Mouse (Mus musculus) natural killer cell, adult 2 months (primary cell): ENCODE data around the gene Hoxa3.

Experiments used
- DNase-seq, 2 experiments: peaks; one replicate each; pipeline ENCODE4 v3.0.0; 2022; ENCODE audit warnings: low spot score in 2 of 2

Hoxa3 gene

GRCm38 (mm10) chr6:52246916-52247315 lies 33.8 kb upstream of the Hoxa3 start:
- no peak for DNase-seq

GRCm38 (mm10) chr6:52246403-52246803 lies 33.3 kb upstream of the Hoxa3 start:
- no peak for DNase-seq

- DNase-seq: no peak
Observed at GRCm38 (mm10) chr6:52245757-52246142, 32.6 kb upstream of the Hoxa3 start, which contains the start of gene Hoxa11. Hoxa11 (minus strand) TSS chr6:52245810.

- no peak for DNase-seq
Observed at GRCm38 (mm10) chr6:52245040-52245756, 32.1 kb upstream of the Hoxa3 start.

GRCm38 (mm10) chr6:52244471-52245039 lies 31.4 kb upstream of the Hoxa3 start:
- DNase-seq: no peak

- DNase-seq: no peak
Observed at GRCm38 (mm10) chr6:52243681-52244121, 30.6 kb upstream of the Hoxa3 start.

- no peak for DNase-seq
Observed at GRCm38 (mm10) chr6:52242801-52243332, 29.7 kb upstream of the Hoxa3 start.

GRCm38 (mm10) chr6:52241001-52241621 lies 28.0 kb upstream of the Hoxa3 start:
- no peak for DNase-seq

- DNase-seq: peak; percentile 67 to 78
Observed at GRCm38 (mm10) chr6:52240389-52241000, 27.4 kb upstream of the Hoxa3 start, which contains the start of gene Hoxa10. Hoxa10 (minus strand) TSS chr6:52240854.

- no peak for DNase-seq
Observed at GRCm38 (mm10) chr6:52239625-52240388, 26.7 kb upstream of the Hoxa3 start.

GRCm38 (mm10) chr6:52238976-52239375 lies 25.8 kb upstream of the Hoxa3 start:
- no peak for DNase-seq

- no peak for DNase-seq
Observed at GRCm38 (mm10) chr6:52238155-52238545, 25.0 kb upstream of the Hoxa3 start.

GRCm38 (mm10) chr6:52237346-52238154 lies 24.4 kb upstream of the Hoxa3 start:
- no peak for DNase-seq

GRCm38 (mm10) chr6:52236806-52237205 lies 23.7 kb upstream of the Hoxa3 start:
- no peak for DNase-seq

GRCm38 (mm10) chr6:52235866-52236265 lies 22.7 kb upstream of the Hoxa3 start:
- no peak for DNase-seq

- no peak for DNase-seq
Observed at GRCm38 (mm10) chr6:52235267-52235666, 22.1 kb upstream of the Hoxa3 start.

GRCm38 (mm10) chr6:52234428-52235140 lies 21.4 kb upstream of the Hoxa3 start:
- DNase-seq: no peak

- no peak for DNase-seq
Observed at GRCm38 (mm10) chr6:52233546-52234427, 20.7 kb upstream of the Hoxa3 start.

GRCm38 (mm10) chr6:52232984-52233545 lies 19.9 kb upstream of the Hoxa3 start:
- DNase-seq: no peak
